Mouse (Mus musculus): ENCODE results near the gene Phka2.

Gene Phka2

GRCm38 (mm10) chrX:160502048-160503041 lies at the start of gene Phka2:
Gene Phka2 (plus strand): TSS chrX:160502166.
- peak; percentile 84 for DNase-seq (ENCODE audit: low spot score)

- no peak for DNase-seq (ENCODE audit: low spot score)
These were observed 46.3 kb upstream of the Phka2 start for GRCm38 (mm10) chrX:160455686-160456085.

DNA sequence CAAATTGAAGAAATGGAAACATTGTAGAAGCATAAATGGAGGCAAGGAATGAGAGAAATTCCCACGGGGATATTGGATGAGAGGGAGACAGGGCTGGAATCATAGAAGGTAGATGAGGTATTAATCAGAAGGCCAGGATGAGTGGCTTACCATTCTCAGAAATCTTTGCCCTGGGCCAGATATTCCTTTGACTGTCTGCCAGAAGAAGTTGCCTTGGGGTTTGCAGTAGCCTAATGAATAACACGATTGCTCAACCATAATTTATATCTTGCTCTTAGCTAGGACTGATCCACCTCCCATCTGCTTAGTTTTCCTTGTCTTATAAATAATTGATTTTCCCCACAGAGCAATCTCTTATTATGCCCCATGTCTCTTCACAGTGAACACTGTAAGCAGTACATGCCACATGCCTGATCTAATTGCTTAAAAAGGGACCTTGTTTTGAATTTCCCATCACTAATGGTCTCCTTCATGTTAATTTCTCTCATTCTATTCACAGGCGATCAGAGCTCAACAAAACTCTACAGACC lies 30.6 kb upstream of the Phka2 start:
- no peak for DNase-seq (ENCODE audit: low spot score)

- DNase-seq (ENCODE audit: low spot score), result no peak
These were observed 12.2 kb upstream of the Phka2 start for GRCm38 (mm10) chrX:160489784-160490183.

DNA sequence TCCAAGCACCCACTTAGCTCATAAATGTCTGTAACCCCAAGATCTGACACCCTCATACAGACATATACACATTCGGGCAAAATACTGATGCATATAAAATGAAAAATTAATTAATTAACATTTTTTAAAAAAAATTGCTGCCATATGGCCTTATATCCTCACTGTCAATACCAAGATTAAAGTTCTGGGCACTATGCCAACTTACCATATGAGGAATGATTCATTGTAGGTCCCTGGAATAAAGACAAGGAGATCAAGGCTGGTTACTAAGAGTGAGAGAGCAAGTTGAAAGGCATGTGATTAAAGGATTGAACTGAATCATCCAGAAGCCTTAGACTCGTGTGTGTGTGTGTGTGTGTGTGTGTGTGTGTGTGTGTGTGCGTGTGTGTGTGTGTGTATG lies 7.6 kb upstream of the Phka2 start:
- no peak for DNase-seq (ENCODE audit: low spot score)

GRCm38 (mm10) chrX:160494921-160495320 lies 7.0 kb upstream of the Phka2 start:
- peak; percentile 19 for DNase-seq (ENCODE audit: low spot score)

DNA sequence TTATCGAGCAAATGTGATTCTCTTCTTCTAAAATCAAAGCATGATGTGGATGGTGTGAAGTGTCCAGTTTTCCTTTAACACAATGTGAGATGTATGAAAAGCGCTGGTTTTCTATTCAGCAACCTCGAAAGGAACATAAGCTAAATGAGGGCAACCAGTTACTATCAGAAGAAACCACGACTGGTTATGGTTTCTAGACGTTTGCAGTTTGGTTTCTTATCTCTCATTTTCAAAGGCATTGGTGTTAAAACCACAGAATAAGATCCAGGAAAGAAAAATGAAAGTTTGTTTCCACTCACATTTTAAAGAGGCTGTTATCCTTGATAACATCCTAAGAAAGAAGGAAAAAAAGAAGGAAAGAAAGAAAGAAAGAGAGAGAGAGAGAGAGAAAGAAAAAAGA lies 5.5 kb upstream of the Phka2 start:
- no peak for DNase-seq (ENCODE audit: low spot score)

GRCm38 (mm10) chrX:160501095-160501494 lies 871 bp upstream of the Phka2 start:
- DNase-seq (ENCODE audit: low spot score), result peak; percentile 34

GRCm38 (mm10) chrX:160501687-160502047 lies 299 bp upstream of the Phka2 start:
- no peak for DNase-seq (ENCODE audit: low spot score)

DNA sequence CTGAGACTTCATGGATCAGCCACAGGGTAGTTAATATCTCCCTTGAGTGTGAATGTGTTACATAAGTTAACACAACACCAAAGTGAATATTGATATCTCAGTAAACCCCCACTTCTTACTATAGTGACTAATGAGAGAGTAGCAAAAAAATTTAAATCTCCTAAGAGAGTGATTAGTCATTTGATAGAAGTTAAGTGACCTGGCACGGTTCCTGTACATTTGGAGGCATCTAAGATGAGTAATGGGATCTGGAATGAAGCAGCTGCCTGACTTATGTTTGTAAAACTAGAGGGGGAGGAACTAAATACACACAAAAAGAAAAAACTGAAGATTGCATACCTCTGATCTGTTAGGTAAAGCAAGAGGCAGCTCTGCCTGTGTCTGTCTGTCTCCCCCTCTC lies 7.1 kb downstream of the Phka2 start:
- DNase-seq (ENCODE audit: low spot score), result no peak

DNA sequence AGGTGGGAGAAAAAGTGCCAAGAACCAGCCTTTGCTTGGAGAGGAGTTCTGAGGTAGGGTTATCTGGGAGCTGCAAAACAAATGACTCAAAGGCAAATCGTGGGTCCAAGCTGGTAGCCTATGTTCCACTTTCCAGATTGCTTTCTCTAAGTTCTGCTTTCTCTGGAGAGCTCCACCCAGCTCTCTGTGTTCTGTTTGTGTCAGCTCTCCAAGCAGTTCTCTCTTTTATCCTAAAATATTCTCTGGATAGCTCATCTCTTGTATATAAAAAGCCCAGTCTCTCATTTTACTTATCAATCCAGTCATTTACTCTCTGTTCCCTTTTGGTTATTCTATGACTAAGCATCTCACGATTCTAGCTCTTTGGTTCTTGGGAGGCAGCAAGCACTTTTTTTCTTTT lies 8.2 kb downstream of the Phka2 start:
- DNase-seq (ENCODE audit: low spot score), result no peak

- no peak for DNase-seq (ENCODE audit: low spot score)
These were observed 14.1 kb downstream of the Phka2 start for GRCm38 (mm10) chrX:160516027-160516426.

GRCm38 (mm10) chrX:160542772-160543171 lies 40.8 kb downstream of the Phka2 start:
- no peak for DNase-seq (ENCODE audit: low spot score)

GRCm38 (mm10) chrX:160548875-160549274 lies 46.9 kb downstream of the Phka2 start:
- peak; percentile 12 for DNase-seq (ENCODE audit: low spot score)

DNA sequence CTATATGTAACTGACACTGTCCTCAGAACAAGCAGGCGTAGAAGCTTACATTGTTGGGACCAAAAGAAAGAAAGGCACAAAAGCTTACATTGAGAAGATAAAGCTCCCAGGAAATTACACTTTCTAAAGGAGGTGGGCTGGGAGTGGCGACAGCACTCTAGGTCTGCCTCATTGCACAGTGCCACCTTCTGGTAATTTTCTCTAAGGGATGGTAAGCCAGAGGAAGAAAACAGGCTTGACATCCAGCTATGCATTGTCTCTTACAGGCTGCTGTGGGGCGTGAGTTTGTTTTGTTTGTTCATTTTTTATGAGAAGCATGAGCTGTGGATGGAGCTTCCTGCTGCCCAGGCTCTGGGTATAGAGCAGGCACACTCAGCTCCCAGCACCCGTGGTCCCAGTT lies 50.1 kb downstream of the Phka2 start:
- DNase-seq (ENCODE audit: low spot score), result no peak

GRCm38 (mm10) chrX:160583589-160583988 lies 81.6 kb downstream of the Phka2 start:
- no peak for DNase-seq (ENCODE audit: low spot score)

DNA sequence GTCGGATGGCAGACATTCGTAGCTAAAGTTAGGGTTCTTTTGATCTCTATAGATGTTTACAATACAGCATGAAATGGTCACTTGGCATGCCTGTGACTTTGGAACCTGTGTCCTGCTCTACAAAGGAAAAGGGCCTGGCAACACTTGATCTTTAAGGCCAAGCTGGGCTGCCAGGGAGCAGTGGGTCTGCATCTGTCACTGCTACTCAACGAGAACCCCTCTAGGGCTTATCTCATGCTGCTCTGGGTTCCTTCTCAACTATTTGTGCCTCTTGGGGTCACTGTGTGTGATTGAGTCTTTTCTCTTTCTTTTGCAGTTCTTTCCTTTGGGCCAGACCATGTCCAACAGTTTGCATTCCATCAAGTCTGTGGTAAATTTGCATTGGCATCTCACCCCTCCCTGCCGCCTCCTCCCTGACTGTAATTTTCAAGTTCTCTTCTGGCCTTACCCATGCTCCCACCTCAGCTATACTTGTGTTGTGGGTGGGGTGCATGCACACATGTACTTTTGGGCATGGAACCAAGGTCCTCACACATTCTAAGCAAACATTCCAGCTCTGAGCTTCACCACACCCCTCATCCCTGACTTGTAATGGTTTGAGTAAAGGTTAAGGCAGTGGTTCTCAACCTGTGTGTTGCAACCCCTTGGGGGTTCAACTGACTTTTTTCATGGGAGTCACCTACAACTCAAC lies 82.3 kb downstream of the Phka2 start:
- peak; percentile 50 for DNase-seq (ENCODE audit: low spot score)

DNA sequence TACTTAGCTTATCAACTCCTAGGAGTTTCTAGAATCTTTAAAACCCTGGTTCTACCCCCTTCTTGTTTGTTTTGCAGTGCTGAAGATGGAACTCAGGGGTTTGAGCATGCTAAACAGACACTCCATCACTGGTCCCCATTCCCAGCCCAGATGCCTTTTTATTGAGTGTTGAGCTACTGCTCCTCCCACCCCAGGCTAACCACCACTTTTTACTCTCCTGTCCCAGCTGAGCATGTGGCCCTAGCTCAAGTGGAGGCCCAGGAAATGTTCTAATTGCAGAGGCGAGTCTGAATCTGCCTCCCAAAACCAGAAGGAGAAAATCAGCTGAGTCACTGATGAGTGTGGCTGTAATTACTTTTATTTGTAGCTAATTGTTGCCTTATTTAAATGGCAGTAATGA lies 83.1 kb downstream of the Phka2 start:
- DNase-seq (ENCODE audit: low spot score), result peak; percentile 25

DNA sequence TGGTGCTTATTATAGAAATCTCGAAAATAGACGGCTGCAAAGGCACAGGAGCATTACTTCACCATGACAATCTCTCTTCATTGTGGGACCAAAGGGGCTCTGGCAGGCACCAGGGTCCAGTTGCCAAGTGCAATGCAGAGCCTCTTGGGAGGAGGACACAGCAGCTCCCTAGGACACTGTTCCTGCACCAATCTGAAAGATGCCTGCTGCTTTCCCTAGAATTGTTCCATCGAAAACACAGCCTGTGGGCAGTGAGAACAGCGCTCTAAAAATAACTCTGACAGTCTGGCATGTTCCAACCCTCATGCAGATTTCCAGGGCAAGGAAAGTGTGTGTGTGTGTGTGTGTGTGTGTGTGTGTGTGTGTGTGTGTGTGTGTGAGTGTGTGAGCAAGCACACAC lies 86.6 kb downstream of the Phka2 start:
- no peak for DNase-seq (ENCODE audit: low spot score)

- no peak for DNase-seq (ENCODE audit: low spot score)
These were observed 88.2 kb downstream of the Phka2 start for GRCm38 (mm10) chrX:160590147-160590546.

GRCm38 (mm10) chrX:160592933-160593332 lies 91.0 kb downstream of the Phka2 start:
- DNase-seq (ENCODE audit: low spot score), result peak; percentile 14

- DNase-seq (ENCODE audit: low spot score), result no peak
These were observed 96.1 kb downstream of the Phka2 start for GRCm38 (mm10) chrX:160598055-160598454.
